Mouse (Mus musculus) neural tube, embryonic 15.5 days (tissue): ENCODE results near the gene Clvs2. TPM values are rescaled to one million over a fixed set of nuclear protein-coding genes. Genes with fewer than 3 reads are reported as not detected.

ENCODE experiments used
- polyA plus RNA-seq: library from polyadenylated mRNA; unstranded; fragments of >200 nt; fragmentation: Nextera tagmentation; extraction: Ambion mirVana; gene quantifications from 2 replicates; pipeline ENCODE4 v1.2.1, GENCODE M21; 2015

Clvs2 gene
- polyA plus RNA-seq, 1 experiment from 2014 or later = 24.3 TPM

Other genes with a start within 250 kb of the Clvs2 start
- gene Sult3a2, start 161.9 kb upstream of the Clvs2 start, polyA plus RNA-seq = not detected in 2 replicates
- gene Sult3a1, start 233.0 kb upstream of the Clvs2 start, polyA plus RNA-seq = not detected in 2 replicates